Comparison of ENCODE assay signal across 8 mouse cellular contexts in the genomic region with DNA sequence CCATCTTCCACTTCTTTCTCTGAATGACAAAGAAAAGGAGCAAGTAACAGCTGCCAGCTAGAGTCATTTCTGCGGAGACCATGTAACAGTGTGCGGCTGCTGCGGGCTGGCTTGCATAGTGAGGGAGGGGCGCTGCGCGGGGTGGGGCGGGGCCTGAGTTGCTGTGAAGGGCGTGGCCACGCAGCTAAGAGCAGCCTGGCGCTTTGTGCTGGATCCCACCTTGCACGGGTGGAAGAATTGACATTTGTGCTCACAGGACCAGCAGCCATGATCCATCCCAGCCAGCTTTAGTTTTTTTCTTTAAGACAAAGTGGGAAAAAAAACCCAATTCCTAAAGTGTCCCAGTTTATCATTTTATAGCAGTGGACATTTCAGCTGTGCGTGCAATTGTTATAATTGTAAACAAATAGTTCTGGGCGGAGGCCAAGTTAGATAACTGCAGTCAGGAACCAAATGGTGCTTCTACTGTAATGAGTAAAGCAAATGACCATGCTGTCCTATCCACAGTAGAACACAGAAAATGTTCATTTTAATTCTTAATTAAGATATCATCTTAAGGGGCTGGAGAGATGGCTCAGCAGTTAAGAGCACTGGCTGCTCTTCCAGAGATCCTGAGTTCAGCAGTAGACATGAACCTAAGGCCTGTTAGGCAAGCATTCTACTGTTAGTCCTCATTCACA. TPM values are rescaled to one million over a fixed set of nuclear protein-coding genes. Genes with fewer than 3 reads are reported as not detected.
DNase-seq lines count a peak whose midpoint lies in the region; ATAC-seq and TF ChIP-seq lines count a peak whose summit lies in the region.

No protein-coding gene starts in this region.

- peaks cover 5% of the 10 kb centered on the region; the same call in 1 of the 2 replicates for H3K36me3 ChIP-seq in limb, embryonic 13.5 days
- no peaks in the 10 kb centered on the region for H3K36me3 ChIP-seq in midbrain, embryonic 12.5 days
- no peaks in the 10 kb centered on the region for H3K36me3 ChIP-seq in thymus, adult 2 months (ENCODE audit: control insufficient read depth, insufficient read depth, low read length)

- no peak for TF ChIP-seq CTCF in thymus, adult 2 months (IDR thresholded peaks at IDR 0.05; ENCODE audit: borderline replicate concordance, control insufficient read depth, extremely low read depth, insufficient read depth, low read length, poor library complexity)

- peak; percentile 82 for ATAC-seq in erythroblast, adult 5-6 weeks (replicated peaks; ENCODE audit: low FRiP score, poor library complexity, severe bottlenecking)
- peak; percentile 94 for ATAC-seq in limb, embryonic 13.5 days (ENCODE audit: low FRiP score, low read depth)
- ATAC-seq in midbrain, embryonic 12.5 days (ENCODE audit: low FRiP score, low read depth), result peak; percentile 98

- intact Hi-C loops in heart, postnatal 25 days (cut with DNase I), result no loop called here

- peak overlapping the region; percentile 58 for H3K4me2 ChIP-seq in limb, embryonic 13.5 days (replicated peaks)
- H3K4me2 ChIP-seq in midbrain, embryonic 12.5 days (replicated peaks), result peak overlapping the region; percentile 46

- H3K9me3 ChIP-seq in limb, embryonic 13.5 days, result no peaks in the 10 kb centered on the region; the same call in 1 of the 2 replicates
- H3K9me3 ChIP-seq in midbrain, embryonic 12.5 days, result 0 out of 2 replicates have a peak, but pooled peaks cover 3% of the 10 kb centered on the region

- peak; percentile 51 for DNase-seq in kidney, adult 18-20 months
- no peak for DNase-seq in kidney, adult 9 months
- DNase-seq in brain, adult 2 months (ENCODE audit: low read depth, low spot score), result peak; percentile 68
- DNase-seq in heart, postnatal 25 days (ENCODE audit: low spot score), result peak; percentile 6
- peak; percentile 47 for DNase-seq in thymus, adult 2 months

- no peaks in the 10 kb centered on the region for H3K27me3 ChIP-seq in limb, embryonic 13.5 days
- no peaks in the 10 kb centered on the region for H3K27me3 ChIP-seq in midbrain, embryonic 12.5 days
- no peaks in the 10 kb centered on the region for H3K27me3 ChIP-seq in thymus, adult 2 months (ENCODE audit: control insufficient read depth, insufficient read depth, low read length)

- peak overlapping the region; percentile 31 for H3K4me3 ChIP-seq in limb, embryonic 13.5 days
- H3K4me3 ChIP-seq in midbrain, embryonic 12.5 days, result peak overlapping the region; percentile 25
- no peak overlapping the region for H3K4me3 ChIP-seq in thymus, adult 2 months (ENCODE audit: control insufficient read depth, insufficient read depth, low read length)

- H3K27ac ChIP-seq in limb, embryonic 13.5 days, result no peak overlapping the region
- peak overlapping the region; percentile 63 for H3K27ac ChIP-seq in midbrain, embryonic 12.5 days (replicated peaks)
- no peak overlapping the region for H3K27ac ChIP-seq in thymus, adult 2 months (ENCODE audit: control insufficient read depth, insufficient read depth, low read length)

- WGBS in limb, embryonic 13.5 days, result 11% methylated on average over 13 of the region's 13 CpGs
- WGBS in midbrain, embryonic 12.5 days, result 13% methylated on average over 13 of the region's 13 CpGs
- WGBS in thymus, adult 2 months, result 17% methylated on average over 13 of the region's 13 CpGs

- no peak overlapping the region; the same call in 1 of the 2 replicates for H3K9ac ChIP-seq in limb, embryonic 13.5 days
- no peak overlapping the region for H3K9ac ChIP-seq in midbrain, embryonic 12.5 days (replicated peaks)

- TF ChIP-seq POLR2A in thymus, adult 2 months (IDR thresholded peaks at IDR 0.05; ENCODE audit: control insufficient read depth, extremely low read depth, insufficient read depth, low read length, poor library complexity), result no peak

- H3K4me1 ChIP-seq in limb, embryonic 13.5 days, result peaks cover 34% of the 10 kb centered on the region
- peaks cover 7% of the 10 kb centered on the region; the same call in 1 of the 2 replicates for H3K4me1 ChIP-seq in midbrain, embryonic 12.5 days
- H3K4me1 ChIP-seq in thymus, adult 2 months (replicated peaks; ENCODE audit: control insufficient read depth, insufficient read depth, low read length), result no peaks in the 10 kb centered on the region

RNA-seq across cellular contexts. Expression of a gene that starts 18.4 kb away (rescaled TPM):
- total RNA-seq in erythroblast, adult 5-6 weeks (2015; ENCODE audit: low replicate concordance), result 113 and 141 TPM in 2 replicates
- 153 and 159 TPM in 2 replicates for total RNA-seq in erythroblast, adult 5-6 weeks (2017; ENCODE audit: low replicate concordance)
- 10 to 100 TPM; 18.0 to 21.5 TPM for total RNA-seq in heart, postnatal 25 days (2021)
- polyA plus RNA-seq in limb, embryonic 13.5 days (2015; fragmentation: Nextera tagmentation; extraction: Ambion mirVana), result 50.9 and 55.0 TPM in 2 replicates
- 31.6 and 42.2 TPM in 2 replicates for polyA plus RNA-seq in midbrain, embryonic 12.5 days (2016; fragmentation: Nextera tagmentation; extraction: Ambion mirVana)
- 50.6 and 55.4 TPM in 2 replicates for polyA plus RNA-seq in thymus, adult 2 months (2012; rRNA removed)
